Mouse (Mus musculus) spleen, postnatal 0 days (tissue): ENCODE measurements around the gene Hibadh. TPM values are rescaled to one million over a fixed set of nuclear protein-coding genes. Genes with fewer than 3 reads are reported as not detected.

Experiments used
- polyA plus RNA-seq: library from polyadenylated mRNA; unstranded; fragments of >200 nt; fragmentation: Nextera tagmentation; extraction: Ambion mirVana; gene quantifications from 2 replicates; pipeline ENCODE4 v1.2.1, GENCODE M21; 2015

Gene Hibadh
- polyA plus RNA-seq: 40.4 and 46.6 TPM in 2 replicates

GRCm38 (mm10) chr6:52640224-52640712 lies at the start of gene Hibadh:
Gene Hibadh (minus strand): TSS chr6:52640389.

Other genes starting within 250 kb of the Hibadh start
- gene Tax1bp1, start 73.3 kb upstream of the Hibadh start, polyA plus RNA-seq: 131 and 150 TPM in 2 replicates